Mouse (Mus musculus): ENCODE measurements around the gene Nfia. TPM values are rescaled to one million over a fixed set of nuclear protein-coding genes. Genes with fewer than 3 reads are reported as not detected.

Nfia gene
- polyA plus RNA-seq, 1 experiment from 2014 or later, result 32.1 TPM

DNA sequence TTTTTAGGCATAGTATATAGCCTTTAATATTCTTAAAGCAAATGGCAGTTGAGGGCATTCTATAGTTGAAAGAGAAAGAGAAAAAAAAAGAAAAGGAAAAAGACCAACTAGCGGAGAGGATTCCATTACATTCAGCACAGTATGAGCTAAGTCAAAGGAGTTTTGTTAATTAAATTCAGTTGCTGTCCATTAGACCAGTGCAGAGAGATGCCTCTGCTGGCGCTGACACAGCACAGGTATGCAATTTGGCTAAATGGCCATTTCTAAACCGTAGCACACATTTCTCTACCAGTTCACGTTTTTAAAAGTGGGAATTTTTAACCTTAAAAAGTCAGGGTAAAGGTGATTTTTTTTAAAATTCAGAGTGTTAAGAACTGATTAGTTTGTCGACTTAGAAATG lies 32.1 kb downstream of the Nfia start:
- peaks cover 3% of the 10 kb centered on the region; the same call in 1 of the 2 replicates for H3K27me3 ChIP-seq (ENCODE audit: control insufficient read depth, insufficient read depth, low read length)
- no peak overlapping the region for H3K4me3 ChIP-seq (ENCODE audit: low read length)
- no peak overlapping the region for H3K4me2 ChIP-seq (replicated peaks; ENCODE audit: low read depth, low read length)
- H3K36me3 ChIP-seq (ENCODE audit: control insufficient read depth, insufficient read depth, low read length), result no peaks in the 10 kb centered on the region
- WGBS, result 82% methylated on average over 5 of the region's 5 CpGs
- H3K9me3 ChIP-seq (ENCODE audit: control insufficient read depth, low read length), result no peaks in the 10 kb centered on the region
- H3K9ac ChIP-seq (ENCODE audit: low read depth, low read length), result no peak overlapping the region
- no peak overlapping the region for H3K27ac ChIP-seq (ENCODE audit: low read depth, low read length)
- no peak for ATAC-seq (ENCODE audit: low FRiP score, low TSS enrichment)
- peaks cover 4% of the 10 kb centered on the region; the same call in 1 of the 2 replicates for H3K4me1 ChIP-seq (ENCODE audit: control insufficient read depth, insufficient read depth, low read length)

- Histone ChIP-seq H3K9me3 (ENCODE audit: control insufficient read depth, low read length) (no peaks in the 10 kb centered on the region), H3K4me2 (replicated peaks; ENCODE audit: low read depth, low read length) (no peak overlapping the region), H3K4me1 (ENCODE audit: control insufficient read depth, insufficient read depth, low read length) (peaks cover 8% of the 10 kb centered on the region; the same call in 1 of the 2 replicates), H3K9ac (ENCODE audit: low read depth, low read length) (no peak overlapping the region), H3K27me3 (ENCODE audit: control insufficient read depth, insufficient read depth, low read length) (peaks cover 3% of the 10 kb centered on the region; the same call in 1 of the 2 replicates), H3K27ac (ENCODE audit: low read depth, low read length) (no peak overlapping the region), H3K36me3 (ENCODE audit: control insufficient read depth, insufficient read depth, low read length) (no peaks in the 10 kb centered on the region), H3K4me3 (ENCODE audit: low read length) (no peak overlapping the region)
- ATAC-seq (ENCODE audit: low FRiP score, low TSS enrichment), result no peak
- WGBS, result 49% methylated on average over 2 of the region's 2 CpGs
Observed at GRCm38 (mm10) chr4:97805255-97805654, 32.7 kb downstream of the Nfia start.

- no peak for ATAC-seq (ENCODE audit: low FRiP score, low TSS enrichment)
- Histone ChIP-seq H3K4me3 (ENCODE audit: low read length) (no peak overlapping the region), H3K9ac (ENCODE audit: low read depth, low read length) (no peak overlapping the region), H3K4me2 (replicated peaks; ENCODE audit: low read depth, low read length) (no peak overlapping the region), H3K27ac (ENCODE audit: low read depth, low read length) (no peak overlapping the region), H3K4me1 (ENCODE audit: control insufficient read depth, insufficient read depth, low read length) (peaks cover 11% of the 10 kb centered on the region; the same call in 1 of the 2 replicates), H3K27me3 (ENCODE audit: control insufficient read depth, insufficient read depth, low read length) (peaks cover 3% of the 10 kb centered on the region; the same call in 1 of the 2 replicates), H3K36me3 (ENCODE audit: control insufficient read depth, insufficient read depth, low read length) (no peaks in the 10 kb centered on the region), H3K9me3 (ENCODE audit: control insufficient read depth, low read length) (no peaks in the 10 kb centered on the region)
- WGBS, result 49% methylated on average over 7 of the region's 7 CpGs
Observed at GRCm38 (mm10) chr4:97805896-97806808, 33.6 kb downstream of the Nfia start.

- H3K4me1 ChIP-seq (ENCODE audit: control insufficient read depth, insufficient read depth, low read length), result peaks cover 11% of the 10 kb centered on the region; the same call in 1 of the 2 replicates
Observed at GRCm38 (mm10) chr4:97806924-97807323, 34.4 kb downstream of the Nfia start.

DNA sequence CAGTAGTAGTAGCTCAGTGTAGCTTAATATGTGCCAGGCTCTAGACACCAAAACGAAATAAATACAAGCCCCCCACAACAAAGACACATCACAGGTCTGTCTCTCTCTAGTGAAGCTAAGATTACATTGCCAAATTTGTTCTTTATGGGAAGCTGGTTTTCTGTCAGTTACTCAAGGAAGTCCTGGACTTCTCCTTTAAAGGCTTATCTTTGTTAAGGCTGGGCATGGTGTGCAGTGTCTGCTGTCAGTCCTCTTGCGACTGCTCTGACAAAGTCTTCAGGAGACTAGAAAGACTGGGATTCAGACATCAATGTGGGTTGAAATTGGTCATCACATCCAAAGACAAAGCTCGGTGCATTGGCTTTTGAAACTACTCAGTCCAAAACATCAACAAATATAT lies 36.4 kb downstream of the Nfia start:
- H3K36me3 ChIP-seq (ENCODE audit: control insufficient read depth, insufficient read depth, low read length), result no peaks in the 10 kb centered on the region
- ATAC-seq (ENCODE audit: low FRiP score, low TSS enrichment), result no peak
- H3K9ac ChIP-seq (ENCODE audit: low read depth, low read length), result no peak overlapping the region
- 73% methylated on average over 3 of the region's 3 CpGs for WGBS
- H3K27me3 ChIP-seq (ENCODE audit: control insufficient read depth, insufficient read depth, low read length), result peaks cover 3% of the 10 kb centered on the region; the same call in 1 of the 2 replicates
- peaks cover 11% of the 10 kb centered on the region; the same call in 1 of the 2 replicates for H3K4me1 ChIP-seq (ENCODE audit: control insufficient read depth, insufficient read depth, low read length)
- H3K9me3 ChIP-seq (ENCODE audit: control insufficient read depth, low read length), result no peaks in the 10 kb centered on the region
- H3K27ac ChIP-seq (ENCODE audit: low read depth, low read length), result no peak overlapping the region
- H3K4me3 ChIP-seq (ENCODE audit: low read length), result no peak overlapping the region
- H3K4me2 ChIP-seq (replicated peaks; ENCODE audit: low read depth, low read length), result no peak overlapping the region

More at GRCm38 (mm10) chr4:97806924-97807323, 34.4 kb downstream of the Nfia start:
- no peak overlapping the region for H3K4me3 ChIP-seq (ENCODE audit: low read length)
- H3K27me3 ChIP-seq (ENCODE audit: control insufficient read depth, insufficient read depth, low read length), result peaks cover 3% of the 10 kb centered on the region; the same call in 1 of the 2 replicates
- H3K27ac ChIP-seq (ENCODE audit: low read depth, low read length), result no peak overlapping the region
- H3K9me3 ChIP-seq (ENCODE audit: control insufficient read depth, low read length), result no peaks in the 10 kb centered on the region
- H3K36me3 ChIP-seq (ENCODE audit: control insufficient read depth, insufficient read depth, low read length), result no peaks in the 10 kb centered on the region
- no peak overlapping the region for H3K4me2 ChIP-seq (replicated peaks; ENCODE audit: low read depth, low read length)
- no peak overlapping the region for H3K9ac ChIP-seq (ENCODE audit: low read depth, low read length)
- no peak for ATAC-seq (ENCODE audit: low FRiP score, low TSS enrichment)
- 89% methylated on average over 2 of the region's 2 CpGs for WGBS

DNA sequence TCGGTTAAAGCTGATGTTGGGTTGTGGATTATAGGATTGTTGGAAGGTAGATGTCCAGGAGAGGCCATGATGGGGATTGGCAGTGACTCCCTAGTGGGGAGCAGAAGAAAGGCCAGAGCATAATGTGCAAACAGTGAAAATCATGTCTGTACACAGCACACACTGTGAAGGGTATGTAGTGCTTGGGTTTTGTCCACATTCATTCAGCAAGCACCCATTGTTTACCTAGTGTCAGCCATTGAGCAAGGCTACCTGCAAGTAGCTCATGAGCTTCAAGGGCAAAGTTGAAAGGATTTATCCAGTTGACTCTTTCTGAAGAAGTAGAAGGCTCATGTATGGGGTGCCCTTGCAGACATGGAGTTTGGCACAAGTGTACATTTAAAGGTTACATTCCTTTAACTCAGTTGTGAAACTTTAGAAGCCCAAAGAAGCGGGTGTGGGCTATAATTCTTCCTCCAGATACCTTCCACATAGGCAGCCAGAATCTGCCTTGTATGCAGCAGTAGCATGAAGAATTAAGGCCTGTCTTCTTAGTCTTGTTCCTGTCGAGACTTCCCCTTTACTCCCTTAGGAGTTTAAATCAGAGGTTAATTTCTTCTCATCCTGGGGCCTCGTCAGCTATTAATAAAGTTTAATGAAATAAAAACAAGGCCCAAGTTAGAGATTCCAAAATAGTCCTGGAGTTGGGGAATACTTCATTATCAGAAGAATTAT lies 37.2 kb downstream of the Nfia start:
- Histone ChIP-seq H3K36me3 (ENCODE audit: control insufficient read depth, insufficient read depth, low read length) (no peaks in the 10 kb centered on the region), H3K9ac (ENCODE audit: low read depth, low read length) (no peak overlapping the region), H3K4me1 (ENCODE audit: control insufficient read depth, insufficient read depth, low read length) (peaks cover 11% of the 10 kb centered on the region; the same call in 1 of the 2 replicates), H3K9me3 (ENCODE audit: control insufficient read depth, low read length) (no peaks in the 10 kb centered on the region), H3K27ac (ENCODE audit: low read depth, low read length) (no peak overlapping the region), H3K4me3 (ENCODE audit: low read length) (no peak overlapping the region), H3K27me3 (ENCODE audit: control insufficient read depth, insufficient read depth, low read length) (peaks cover 3% of the 10 kb centered on the region; the same call in 1 of the 2 replicates), H3K4me2 (replicated peaks; ENCODE audit: low read depth, low read length) (no peak overlapping the region)
- WGBS, result 37% methylated on average over 4 of the region's 4 CpGs
- ATAC-seq (ENCODE audit: low FRiP score, low TSS enrichment), result no peak

DNA sequence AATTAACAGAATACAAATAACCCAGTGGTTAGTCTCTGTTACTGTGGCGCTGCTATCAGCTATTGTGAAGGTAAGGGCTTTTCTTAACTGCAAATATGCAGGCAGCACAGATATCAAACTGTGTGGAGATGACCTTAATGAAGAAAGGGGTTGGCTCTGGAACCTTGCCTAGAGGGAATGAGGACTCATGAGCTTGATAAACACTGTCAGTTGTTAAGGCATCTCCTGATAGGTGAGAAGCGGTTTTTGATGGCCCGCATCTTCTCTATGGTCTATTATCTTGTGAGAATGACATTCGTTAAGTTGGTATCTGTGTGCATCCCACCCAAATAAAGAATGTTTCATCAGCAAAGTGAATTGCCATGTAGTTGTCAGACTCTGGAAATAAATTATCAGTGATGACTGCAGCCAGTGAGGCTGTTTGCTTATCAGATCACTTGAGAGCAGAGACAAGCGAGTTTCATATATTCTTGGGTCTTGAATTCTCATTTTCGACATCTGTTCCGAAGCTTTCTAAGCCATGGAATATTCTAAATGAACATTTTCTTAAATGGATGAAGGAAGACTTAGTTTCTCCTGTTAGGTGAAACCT lies 37.9 kb downstream of the Nfia start:
- 83% methylated on average over 7 of the region's 7 CpGs for WGBS
- no peak for ATAC-seq (ENCODE audit: low FRiP score, low TSS enrichment)

DNA sequence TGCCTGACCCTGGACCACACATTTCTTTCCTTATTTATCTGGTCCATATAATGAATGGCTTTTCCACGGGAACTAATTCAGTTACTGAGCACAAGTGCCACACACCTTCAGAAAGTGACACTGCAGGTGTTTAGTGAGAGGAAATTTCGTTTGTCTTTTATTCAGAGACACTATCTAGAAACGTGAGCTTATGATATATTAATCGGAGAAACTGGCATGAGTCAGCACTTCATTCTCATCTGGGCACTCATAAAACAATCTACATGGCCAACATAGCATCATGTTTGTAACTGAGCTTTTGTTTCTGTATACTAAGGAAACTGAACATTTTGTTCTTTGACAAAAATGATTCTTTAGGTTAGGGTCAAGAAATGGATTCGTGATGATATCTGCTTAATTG lies 40.5 kb downstream of the Nfia start:
- Histone ChIP-seq H3K9me3 (ENCODE audit: control insufficient read depth, low read length) (no peaks in the 10 kb centered on the region), H3K4me3 (ENCODE audit: low read length) (no peak overlapping the region), H3K4me2 (replicated peaks; ENCODE audit: low read depth, low read length) (no peak overlapping the region), H3K27me3 (ENCODE audit: control insufficient read depth, insufficient read depth, low read length) (no peaks in the 10 kb centered on the region), H3K9ac (ENCODE audit: low read depth, low read length) (no peak overlapping the region), H3K27ac (ENCODE audit: low read depth, low read length) (no peak overlapping the region), H3K36me3 (ENCODE audit: control insufficient read depth, insufficient read depth, low read length) (no peaks in the 10 kb centered on the region), H3K4me1 (ENCODE audit: control insufficient read depth, insufficient read depth, low read length) (peaks cover 11% of the 10 kb centered on the region; the same call in 1 of the 2 replicates)
- 79% methylated on average over 5 of the region's 5 CpGs for WGBS
- no peak for ATAC-seq (ENCODE audit: low FRiP score, low TSS enrichment)

More for the DNA sequence above, 37.9 kb downstream of the Nfia start:
- H3K9me3 ChIP-seq (ENCODE audit: control insufficient read depth, low read length), result no peaks in the 10 kb centered on the region
- H3K36me3 ChIP-seq (ENCODE audit: control insufficient read depth, insufficient read depth, low read length), result no peaks in the 10 kb centered on the region
- H3K4me3 ChIP-seq (ENCODE audit: low read length), result no peak overlapping the region
- H3K4me2 ChIP-seq (replicated peaks; ENCODE audit: low read depth, low read length), result no peak overlapping the region
- peaks cover under 1% of the 10 kb centered on the region; the same call in 1 of the 2 replicates for H3K27me3 ChIP-seq (ENCODE audit: control insufficient read depth, insufficient read depth, low read length)
- no peak overlapping the region for H3K27ac ChIP-seq (ENCODE audit: low read depth, low read length)
- no peak overlapping the region for H3K9ac ChIP-seq (ENCODE audit: low read depth, low read length)
- peaks cover 11% of the 10 kb centered on the region; the same call in 1 of the 2 replicates for H3K4me1 ChIP-seq (ENCODE audit: control insufficient read depth, insufficient read depth, low read length)

All from kidney, embryonic 14.5 days (tissue).